Mouse (Mus musculus) liver, embryonic 14.5 days (tissue): ENCODE results near the gene Cacna1d.

Experiments
- CTCF ChIP-seq: IDR thresholded peaks from 2 replicates; pipeline ENCODE4 v1.5.1; 2016; ENCODE audit warnings: antibody characterized with exemption, low read depth, control low read depth
- EP300 ChIP-seq: IDR thresholded peaks from 2 replicates; pipeline ENCODE4 v1.6.1; 2016; ENCODE audit warnings: antibody characterized with exemption, low read depth

- no peak for TF ChIP-seq CTCF
- TF ChIP-seq EP300 = no peak
Observed at GRCm38 (mm10) chr14:30329109-30329508, 162.1 kb downstream of the Cacna1d start.
